Mouse (Mus musculus): ENCODE results near the gene Irf3. TPM values are rescaled to one million over a fixed set of nuclear protein-coding genes. Genes with fewer than 3 reads are reported as not detected.

Gene Irf3
- total RNA-seq, 2 experiments from 2014 or later: 18.3 to 20.3 TPM

Small RNA genes within 50 kb of the gene (microRNA-seq; reads per million reads assigned to microRNA genes)
- 0 reads per million in 2 experiments for gene Mir7054

Other genes with a start within 250 kb of the Irf3 start
- 10 to 100 TPM; 16.1 to 18.6 TPM for gene Vrk3, start 249.2 kb upstream of the Irf3 start, total RNA-seq (2021)
- gene Zfp473, start 246.6 kb upstream of the Irf3 start, total RNA-seq (2021): not detected
- gene Nup62, start 181.6 kb upstream of the Irf3 start, total RNA-seq (2021): 10 to 100 TPM; 19.6 to 20.0 TPM
- gene Il4i1, start 181.3 kb upstream of the Irf3 start, total RNA-seq (2021): 1 to 10 TPM; 1.0 to 6.4 TPM
- 10 to 100 TPM; 55.2 to 69.3 TPM for gene Atf5, start 181.0 kb upstream of the Irf3 start, total RNA-seq (2021)
- gene Akt1s1, start 148.7 kb upstream of the Irf3 start, total RNA-seq (2021): 100 to 1,000 TPM; 111 to 122 TPM
- gene Tbc1d17, start 148.6 kb upstream of the Irf3 start, total RNA-seq (2021): 10 to 100 TPM; 42.4 to 53.4 TPM
- gene Pnkp, start 140.5 kb upstream of the Irf3 start, total RNA-seq (2021): 10 to 100 TPM; 14.9 to 18.7 TPM
- gene Ptov1, start 127.9 kb upstream of the Irf3 start, total RNA-seq (2021): 100 to 1,000 TPM; 129 to 153 TPM
- 10 to 100 TPM; 54.0 to 57.5 TPM for gene Med25, start 104.9 kb upstream of the Irf3 start, total RNA-seq (2021)
- gene Fuz, start 101.6 kb upstream of the Irf3 start, total RNA-seq (2021): 10 to 100 TPM; 17.3 to 18.1 TPM
- 10 to 100 TPM; 55.0 to 56.3 TPM for gene Ap2a1, start 68.2 kb upstream of the Irf3 start, total RNA-seq (2021)
- gene Tsks, start 54.4 kb upstream of the Irf3 start, total RNA-seq (2021): not detected
- 1 to 10 TPM; 1.2 to 1.8 TPM for gene Cpt1c, start 22.8 kb upstream of the Irf3 start, total RNA-seq (2021)
- 100 to 1,000 TPM; 105 to 123 TPM for gene Prmt1, start 11.1 kb upstream of the Irf3 start, total RNA-seq (2021)
- gene Bcl2l12, start 1.1 kb downstream of the Irf3 start, total RNA-seq (2021): 1 to 10 TPM; 8.0 to 8.9 TPM
- 10 to 100 TPM; 36.9 to 40.2 TPM for gene Scaf1, start 18.7 kb downstream of the Irf3 start, total RNA-seq (2021)
- 10 to 100 TPM; 20.6 to 21.8 TPM for gene Rras, start 20.3 kb downstream of the Irf3 start, total RNA-seq (2021)
- gene Prr12, start 55.2 kb downstream of the Irf3 start, total RNA-seq (2021): 10 to 100 TPM; 11.3 to 14.1 TPM
- gene Nosip, start 64.8 kb downstream of the Irf3 start, total RNA-seq (2021): 10 to 100 TPM; 29.0 to 30.8 TPM
- 1 to 10 TPM; 8.0 to 8.8 TPM for gene Prrg2, start 65.0 kb downstream of the Irf3 start, total RNA-seq (2021)
- 10 to 100 TPM; 17.3 to 20.9 TPM for gene Rcn3, start 94.6 kb downstream of the Irf3 start, total RNA-seq (2021)
- gene Fcgrt, start 106.2 kb downstream of the Irf3 start, total RNA-seq (2021): 10 to 100 TPM; 39.2 to 40.0 TPM
- 100 to 1,000 TPM; 388 to 460 TPM for gene Rps11, start 126.8 kb downstream of the Irf3 start, total RNA-seq (2021)
- 100 to 1,000 TPM; 488 to 598 TPM for gene Rpl13a, start 131.1 kb downstream of the Irf3 start, total RNA-seq (2021)
- not detected for gene Gm45713, start 138.6 kb downstream of the Irf3 start, total RNA-seq (2021)
- 1 to 10 TPM; 2.8 to 4.0 TPM for gene Flt3l, start 138.8 kb downstream of the Irf3 start, total RNA-seq (2021)
- 10 to 100 TPM; 28.6 to 36.2 TPM for gene Pih1d1, start 156.7 kb downstream of the Irf3 start, total RNA-seq (2021)
- gene Aldh16a1, start 156.9 kb downstream of the Irf3 start, total RNA-seq (2021): 10 to 100 TPM; 10.6 to 14.3 TPM
- under 1 TPM; 0.76 to 0.79 TPM for gene Slc17a7, start 166.3 kb downstream of the Irf3 start, total RNA-seq (2021)
- not detected for gene Gfy, start 181.9 kb downstream of the Irf3 start, total RNA-seq (2021)
- not detected for gene Pth2, start 183.3 kb downstream of the Irf3 start, total RNA-seq (2021)
- gene Ccdc155, start 207.2 kb downstream of the Irf3 start, total RNA-seq (2021): not detected
- gene Dkkl1, start 214.5 kb downstream of the Irf3 start, total RNA-seq (2021): not detected
- 1 to 10 TPM; 2.7 to 3.3 TPM for gene Tead2, start 218.1 kb downstream of the Irf3 start, total RNA-seq (2021)
- 1 to 10 TPM in 1 of 2 experiments, under 1 TPM in 1; 0.79 to 1.5 TPM for gene Cd37, start 241.5 kb downstream of the Irf3 start, total RNA-seq (2021)
- not detected for gene Slc6a16, start 243.4 kb downstream of the Irf3 start, total RNA-seq (2021)

Data from gastrocnemius, postnatal 36 days (tissue).